Mouse (Mus musculus): ENCODE results near the gene Mtif2.

Gene Mtif2

GRCm38 (mm10) chr11:29549425-29549778 lies 23.2 kb downstream of the Mtif2 start:
- 64% methylated on average over 1 of the region's 1 CpGs for WGBS

DNA sequence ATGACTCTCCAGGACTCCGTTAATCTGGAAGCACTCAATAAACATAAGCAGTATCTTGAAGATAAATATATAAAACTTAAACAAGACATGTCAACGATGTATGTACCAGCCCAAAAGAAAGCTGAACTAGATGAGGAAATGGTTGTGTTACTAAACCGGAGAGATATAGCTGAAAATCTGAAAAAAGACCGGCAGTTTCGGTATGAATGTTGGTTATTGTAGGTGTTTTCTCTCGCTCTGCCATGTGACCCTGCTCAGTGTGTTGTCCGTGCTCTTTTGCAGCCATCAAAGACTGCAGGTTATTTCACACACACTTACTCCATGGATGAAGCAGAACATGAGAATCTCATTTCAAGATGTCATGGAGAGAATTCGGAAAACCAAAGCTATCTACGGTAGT lies 34.2 kb downstream of the Mtif2 start:
- WGBS: 90% methylated on average over 9 of the region's 9 CpGs

GRCm38 (mm10) chr11:29560990-29561389 lies 34.8 kb downstream of the Mtif2 start:
- 96% methylated on average over 3 of the region's 3 CpGs for WGBS

GRCm38 (mm10) chr11:29563406-29563805 lies 37.2 kb downstream of the Mtif2 start:
- WGBS: 97% methylated on average over 2 of the region's 2 CpGs

DNA sequence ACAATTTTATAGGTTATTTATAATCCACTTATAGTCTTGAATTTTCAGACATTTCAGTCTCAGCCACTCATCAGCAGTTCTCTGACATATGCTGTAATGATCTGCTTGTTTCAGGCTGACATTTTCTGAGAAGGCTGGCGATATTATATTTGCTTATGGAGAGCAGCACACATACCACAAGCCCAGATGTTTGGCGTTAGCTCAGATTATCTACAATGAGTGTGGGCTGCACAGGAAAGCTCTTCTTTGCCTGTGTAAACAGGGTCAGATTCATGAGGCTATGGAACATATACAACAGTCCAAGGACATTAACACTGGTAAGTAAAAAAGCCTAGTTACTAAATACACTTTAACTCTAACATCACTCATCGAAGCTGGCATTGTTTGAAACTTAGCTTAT lies 45.3 kb downstream of the Mtif2 start:
- 74% methylated on average over 3 of the region's 3 CpGs for WGBS

GRCm38 (mm10) chr11:29572656-29573055 lies 46.4 kb downstream of the Mtif2 start:
- 78% methylated on average over 2 of the region's 2 CpGs for WGBS
